Mouse (Mus musculus): ENCODE data around the gene Gemin2.

The Gemin2 gene

GRCm38 (mm10) chr12:59013234-59013633, at the start of gene Gemin2:
Gene Gemin2, plus strand, starts transcription at chr12:59013393.
- peak; percentile 95 for DNase-seq (ENCODE audit: low read depth, low spot score)

DNA sequence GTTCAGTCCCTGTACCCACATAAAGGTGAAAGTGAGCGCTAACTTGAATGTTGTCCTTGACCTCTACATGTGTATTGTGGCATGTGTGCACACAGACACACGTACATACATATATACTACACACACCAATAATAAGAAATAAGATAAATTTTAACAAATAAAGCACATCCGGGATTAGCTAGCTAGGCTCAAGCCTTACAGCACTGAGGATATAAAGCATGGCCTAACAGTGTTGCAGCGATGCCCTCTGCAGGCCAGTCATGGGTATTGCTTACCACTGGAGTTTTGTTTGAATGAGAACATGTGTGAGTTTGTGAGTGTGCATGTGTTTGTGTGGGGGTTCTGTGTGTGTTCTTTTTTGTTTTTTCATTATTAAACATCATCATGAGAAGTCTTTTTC, 48.6 kb upstream of the Gemin2 start:
- DNase-seq (ENCODE audit: low read depth, low spot score): peak; percentile 50

GRCm38 (mm10) chr12:58976966-58977365, 36.2 kb upstream of the Gemin2 start:
- peak; percentile 48 for DNase-seq (ENCODE audit: low read depth, low spot score)

DNA sequence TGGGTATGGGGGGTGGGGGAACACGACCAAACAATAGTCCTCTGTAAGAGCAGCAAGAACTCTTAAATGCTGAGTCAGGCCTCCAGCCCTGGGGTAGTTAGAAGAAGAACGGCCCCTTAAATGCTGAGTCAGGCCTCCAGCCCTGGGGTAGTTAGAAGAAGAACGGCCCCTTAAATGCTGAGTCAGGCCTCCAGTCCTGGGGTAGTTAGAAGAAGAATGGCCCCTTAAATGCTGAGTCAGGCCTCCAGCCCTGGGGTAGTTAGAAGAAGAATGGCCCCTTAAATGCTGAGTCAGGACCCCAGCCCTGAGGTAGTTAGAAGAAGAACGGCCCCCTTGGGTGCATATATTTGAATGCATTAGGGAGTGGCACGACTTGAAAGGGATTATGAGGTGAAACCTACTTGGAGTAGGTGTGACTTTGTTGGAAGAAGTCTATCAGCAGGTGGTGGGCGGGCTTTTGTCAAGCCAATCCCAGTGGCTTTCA, 32.0 kb upstream of the Gemin2 start:
- peak; percentile 93 for DNase-seq (ENCODE audit: low read depth, low spot score)

DNA sequence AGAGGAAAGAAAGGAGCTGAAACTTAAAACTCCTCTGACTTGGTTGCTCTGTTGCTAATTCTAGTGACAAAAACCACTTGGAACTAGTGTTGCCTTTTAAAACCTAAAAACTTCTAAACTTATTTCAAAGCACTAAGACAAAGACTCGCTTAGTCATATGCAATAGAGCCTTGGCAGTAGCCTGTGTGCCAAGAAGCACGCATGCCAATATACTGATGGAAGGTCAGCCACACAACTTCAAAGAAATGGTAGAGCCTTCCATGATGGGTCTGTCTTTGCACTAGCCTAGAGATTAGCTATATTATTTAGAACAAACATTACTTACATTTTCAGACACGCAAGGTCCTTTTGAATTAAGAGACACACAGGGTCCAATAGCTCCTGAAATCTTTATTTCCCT, 27.4 kb upstream of the Gemin2 start:
- DNase-seq (ENCODE audit: low read depth, low spot score): no peak

DNA sequence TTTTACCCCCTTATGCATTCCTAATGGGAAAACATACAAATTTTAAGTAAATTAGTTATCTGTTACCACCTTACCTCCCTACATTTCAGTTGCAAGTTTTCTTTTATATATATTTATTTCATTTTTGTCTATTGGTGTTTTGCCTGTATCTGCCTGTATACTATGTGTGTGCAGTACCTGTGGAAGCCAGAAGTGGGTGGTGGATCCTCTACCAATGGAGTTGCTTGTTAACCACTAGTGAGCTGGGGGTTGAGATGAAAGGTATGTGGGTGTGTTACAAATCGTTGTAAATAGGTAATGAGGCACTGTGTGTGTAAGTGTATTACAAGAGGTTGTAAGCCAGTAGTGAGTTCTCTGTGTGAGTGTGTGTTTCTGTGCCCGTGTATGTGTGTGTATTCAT, 2.7 kb upstream of the Gemin2 start:
- DNase-seq (ENCODE audit: low read depth, low spot score): peak; percentile 53

- no peak for DNase-seq (ENCODE audit: low read depth, low spot score)
Observed at GRCm38 (mm10) chr12:59011275-59011843, 1.8 kb upstream of the Gemin2 start.

- peak; percentile 98 for DNase-seq (ENCODE audit: low read depth, low spot score)
Observed at GRCm38 (mm10) chr12:59011844-59012709, 1.1 kb upstream of the Gemin2 start, which contains the start of gene Sec23a. Gene Sec23a, minus strand, starts transcription at chr12:59012017.

DNA sequence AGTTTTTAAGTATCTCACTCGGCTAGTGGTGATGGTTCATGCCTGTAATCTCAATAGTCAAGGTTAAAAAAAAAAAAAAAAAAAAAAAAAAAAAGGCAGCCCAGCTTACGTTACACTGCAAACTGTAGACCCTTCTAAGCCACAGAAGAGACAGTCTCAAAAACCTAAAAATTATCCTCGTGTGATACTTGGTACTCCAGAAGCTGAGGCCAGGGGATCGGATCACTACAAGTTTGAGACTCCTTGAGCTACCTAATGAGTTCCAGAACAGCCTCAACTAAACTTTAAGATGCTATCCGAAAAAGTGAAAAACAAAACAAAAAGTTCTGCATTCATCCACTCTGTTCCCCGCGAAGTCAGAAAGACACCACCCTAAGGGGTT, 492 bp upstream of the Gemin2 start:
- DNase-seq (ENCODE audit: low read depth, low spot score): no peak

GRCm38 (mm10) chr12:59017970-59018369, 4.8 kb downstream of the Gemin2 start:
- DNase-seq (ENCODE audit: low read depth, low spot score): no peak

DNA sequence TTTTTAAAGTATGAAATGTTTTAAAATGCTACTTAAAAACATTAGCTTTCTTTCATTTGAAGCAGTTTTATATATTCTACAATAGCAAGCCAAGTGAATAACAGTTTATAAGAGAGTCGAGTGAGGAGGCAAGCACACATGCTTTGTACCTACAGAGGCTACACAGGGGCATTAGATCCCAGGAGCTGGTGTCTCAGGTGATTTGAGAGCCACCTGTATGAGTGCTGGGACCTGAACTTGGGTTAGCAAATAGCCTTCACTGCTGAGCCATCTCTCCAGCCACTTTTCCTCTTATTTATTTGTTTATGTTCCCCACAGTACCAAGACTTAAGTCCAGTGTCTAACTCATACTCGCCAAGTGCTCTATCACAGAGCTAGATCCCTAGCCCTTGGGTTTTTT, 6.7 kb downstream of the Gemin2 start:
- no peak for DNase-seq (ENCODE audit: low read depth, low spot score)

- DNase-seq (ENCODE audit: low read depth, low spot score): no peak
Observed at GRCm38 (mm10) chr12:59021306-59021705, 8.1 kb downstream of the Gemin2 start.

DNA sequence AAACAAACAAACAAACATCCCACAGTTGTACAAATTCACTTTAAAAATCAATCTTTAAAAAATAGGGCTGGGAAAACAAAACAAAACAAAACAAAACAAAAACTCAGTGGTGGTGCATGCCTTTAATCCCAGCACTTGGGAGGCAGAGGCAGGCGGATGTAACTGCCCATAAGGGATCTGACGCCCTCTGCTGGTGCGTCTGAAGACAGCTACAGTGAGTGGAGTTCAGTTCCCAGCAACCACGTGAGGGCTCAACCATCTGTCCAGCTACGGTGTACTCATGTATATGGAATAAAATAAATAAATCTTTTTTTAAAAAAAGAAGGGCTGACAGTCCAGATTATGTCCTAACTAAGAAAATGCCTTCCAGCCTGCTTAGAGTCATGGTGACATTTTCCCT, 18.9 kb downstream of the Gemin2 start:
- peak; percentile 73 for DNase-seq (ENCODE audit: low read depth, low spot score)

DNA sequence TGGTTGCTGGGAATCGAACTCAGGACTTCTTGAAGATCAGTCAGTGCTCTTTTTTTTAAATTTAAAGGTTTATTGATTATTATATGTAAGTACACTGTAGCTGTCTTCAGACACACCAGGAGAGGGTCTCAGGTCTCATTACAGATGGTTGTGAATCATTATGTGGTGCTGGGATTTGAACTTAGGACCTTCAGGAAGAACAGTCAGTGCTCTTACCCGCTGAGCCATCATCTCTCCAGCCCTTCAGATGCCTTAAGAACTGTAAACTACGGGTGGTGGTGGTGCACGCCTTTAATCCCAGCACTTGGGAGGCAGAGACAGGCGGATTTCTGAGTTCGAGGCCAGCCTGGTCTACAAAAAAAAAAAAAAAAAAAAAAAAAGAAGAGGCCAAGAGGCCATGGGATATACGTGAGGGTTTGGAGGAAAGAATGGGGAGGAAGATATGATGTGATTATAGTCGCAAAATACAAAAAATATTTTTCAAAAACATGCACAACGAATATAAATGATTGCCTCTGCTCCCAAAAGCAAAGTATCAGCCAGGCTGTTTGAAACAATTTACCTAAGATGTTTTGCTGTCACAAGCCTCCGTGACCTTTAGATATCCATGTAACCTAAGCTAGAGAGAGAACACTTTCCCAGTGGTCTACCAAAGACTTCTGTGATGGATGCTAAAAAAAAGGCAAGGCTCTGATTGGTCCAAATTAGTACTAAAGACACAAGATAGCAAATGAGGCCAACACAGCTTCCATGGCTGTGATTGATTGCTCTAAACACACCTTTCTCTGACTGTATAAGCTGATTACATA, 26.2 kb downstream of the Gemin2 start:
- peak; percentile 89 for DNase-seq (ENCODE audit: low read depth, low spot score)

- peak; percentile 99 for DNase-seq (ENCODE audit: low read depth, low spot score)
Observed at GRCm38 (mm10) chr12:59039971-59040844, 27.0 kb downstream of the Gemin2 start.

DNA sequence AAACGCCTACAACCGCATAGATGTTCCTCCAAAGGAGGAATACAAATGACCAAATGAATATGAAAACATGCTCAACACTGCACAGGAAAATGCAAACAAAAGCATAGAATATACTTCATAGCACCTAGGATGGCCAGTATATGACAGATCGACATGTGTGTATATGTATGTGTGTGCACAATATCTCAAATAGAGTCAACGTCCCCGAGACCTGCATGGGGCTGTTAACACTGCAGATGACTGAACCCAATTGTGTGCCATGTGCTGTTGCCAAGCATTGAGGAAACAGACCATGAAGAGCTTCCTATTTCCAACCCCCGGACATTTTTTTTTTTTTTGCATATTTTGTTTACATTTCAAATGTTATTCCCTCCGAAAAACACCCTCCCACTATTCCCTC, 27.7 kb downstream of the Gemin2 start:
- no peak for DNase-seq (ENCODE audit: low read depth, low spot score)

GRCm38 (mm10) chr12:59052470-59052869, 39.3 kb downstream of the Gemin2 start:
- DNase-seq (ENCODE audit: low read depth, low spot score): no peak

DNA sequence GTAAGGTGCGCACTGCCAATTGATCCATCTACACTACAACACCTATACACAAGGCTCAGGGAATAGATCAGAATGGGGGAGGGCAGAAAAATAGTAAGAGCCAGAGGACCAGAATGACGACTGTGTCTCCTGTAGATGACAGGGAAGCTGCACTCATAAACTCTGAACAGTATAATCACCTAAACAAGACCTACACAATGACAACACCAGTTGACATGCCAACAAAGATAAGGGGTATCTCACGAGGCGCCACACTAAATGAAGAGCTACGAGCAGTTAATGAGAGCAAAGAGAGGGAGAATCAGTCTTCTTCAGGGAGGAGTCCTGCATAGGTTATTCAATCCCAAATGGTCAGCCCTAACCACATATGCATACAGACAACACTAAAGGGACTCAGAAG, 40.0 kb downstream of the Gemin2 start:
- DNase-seq (ENCODE audit: low read depth, low spot score): no peak

DNA sequence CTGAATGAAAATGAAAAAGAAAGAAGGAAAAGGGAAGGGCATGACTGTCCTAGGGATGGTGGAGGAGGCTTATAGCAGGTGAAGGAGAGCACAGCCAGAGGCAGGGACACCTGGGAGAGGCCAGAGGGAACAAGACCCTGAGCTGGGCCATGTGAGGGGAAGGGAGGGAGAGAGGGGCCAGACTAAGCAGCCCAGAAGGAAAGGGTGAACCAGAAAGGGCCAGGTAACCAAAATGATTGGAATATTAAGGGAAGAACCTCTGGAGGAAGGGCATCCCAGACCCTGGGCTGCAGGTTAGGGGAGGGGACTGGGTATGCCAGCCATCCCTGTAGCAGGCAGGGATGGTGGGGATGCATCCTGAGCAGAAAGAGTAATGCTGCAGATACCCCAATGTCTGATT, 40.8 kb downstream of the Gemin2 start:
- no peak for DNase-seq (ENCODE audit: low read depth, low spot score)

- DNase-seq (ENCODE audit: low read depth, low spot score): no peak
Observed at GRCm38 (mm10) chr12:59055196-59055850, 42.1 kb downstream of the Gemin2 start.

- no peak for DNase-seq (ENCODE audit: low read depth, low spot score)
Observed at GRCm38 (mm10) chr12:59056222-59056621, 43.0 kb downstream of the Gemin2 start.

Data from ES-CJ7 (cell line).